Mouse (Mus musculus): ENCODE data around the gene Egflam. TPM values are rescaled to one million over a fixed set of nuclear protein-coding genes. Genes with fewer than 3 reads are reported as not detected.

Gene Egflam
- polyA plus RNA-seq, 1 experiment: 8.0 TPM

- DNase-seq (ENCODE audit: low read depth): peak; percentile 14
- no peak for TF ChIP-seq POLR2A (IDR thresholded peaks at IDR 0.05; ENCODE audit: borderline replicate concordance, extremely low read depth, insufficient read depth, insufficient read length, poor library complexity, severe bottlenecking)
- no peak for TF ChIP-seq CTCF (IDR thresholded peaks at IDR 0.05; ENCODE audit: borderline replicate concordance, extremely low read depth, insufficient read depth, insufficient read length)
Measured at GRCm38 (mm10) chr15:7289516-7289915, 108.7 kb downstream of the Egflam start.

DNA sequence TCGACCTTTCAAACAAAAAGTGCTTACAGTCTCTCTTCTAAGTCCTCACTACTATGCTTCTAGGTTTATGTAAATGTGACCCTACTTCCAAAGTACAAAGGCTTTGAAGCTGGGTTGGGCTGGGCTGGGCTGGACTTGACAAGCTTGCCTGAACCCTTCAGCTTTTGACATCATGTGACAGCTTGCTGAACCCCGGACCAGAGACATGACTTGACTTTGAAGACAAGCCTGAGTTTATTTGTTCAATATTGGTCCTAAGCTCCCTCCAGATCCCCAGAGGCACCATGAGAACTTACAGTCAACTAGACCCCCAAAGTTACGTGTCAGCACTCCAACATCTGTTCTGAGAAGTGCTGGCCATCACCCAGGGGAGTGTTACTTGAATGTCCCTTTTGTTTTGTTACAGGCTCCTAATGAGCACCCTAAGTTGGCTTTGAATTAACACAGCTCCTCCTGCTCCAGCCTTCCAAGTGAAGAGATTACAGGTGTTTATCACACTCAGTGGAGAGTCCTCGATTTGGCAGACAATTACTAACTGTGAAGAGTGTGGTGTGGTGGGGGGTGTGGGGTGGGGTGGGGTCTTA is 109.3 kb downstream of the Egflam start:
- peak; percentile 57 for DNase-seq (ENCODE audit: low read depth)
- no peak for TF ChIP-seq POLR2A (IDR thresholded peaks at IDR 0.05; ENCODE audit: borderline replicate concordance, extremely low read depth, insufficient read depth, insufficient read length, poor library complexity, severe bottlenecking)

GRCm38 (mm10) chr15:7287911-7288310 is 110.3 kb downstream of the Egflam start:
- no peak for TF ChIP-seq POLR2A (IDR thresholded peaks at IDR 0.05; ENCODE audit: borderline replicate concordance, extremely low read depth, insufficient read depth, insufficient read length, poor library complexity, severe bottlenecking)
- no peak for TF ChIP-seq CTCF (IDR thresholded peaks at IDR 0.05; ENCODE audit: borderline replicate concordance, extremely low read depth, insufficient read depth, insufficient read length)
- DNase-seq (ENCODE audit: low read depth): no peak

DNA sequence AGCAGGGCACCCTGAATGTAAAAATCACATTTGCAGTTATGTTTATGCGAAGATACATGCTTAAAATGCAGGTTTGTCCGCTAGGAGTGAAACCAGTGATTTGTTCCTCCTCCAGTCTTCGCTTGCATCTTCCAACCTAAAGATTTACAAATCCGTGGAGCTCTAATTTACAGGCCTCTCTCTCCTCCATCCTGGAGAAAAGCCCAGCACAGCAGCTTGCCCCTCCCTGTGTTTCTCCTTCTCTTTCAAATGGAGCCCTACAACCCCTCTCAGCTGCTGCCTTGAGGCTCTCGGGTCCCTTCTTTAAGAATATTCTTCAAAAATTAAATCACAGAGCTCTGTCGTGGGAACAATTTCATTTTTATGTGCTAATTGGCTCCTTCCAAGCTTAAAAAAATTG is 116.6 kb downstream of the Egflam start:
- peak; percentile 16 for DNase-seq (ENCODE audit: low read depth)
- no peak for TF ChIP-seq CTCF (IDR thresholded peaks at IDR 0.05; ENCODE audit: borderline replicate concordance, extremely low read depth, insufficient read depth, insufficient read length)
- TF ChIP-seq POLR2A (IDR thresholded peaks at IDR 0.05; ENCODE audit: borderline replicate concordance, extremely low read depth, insufficient read depth, insufficient read length, poor library complexity, severe bottlenecking): no peak

DNA sequence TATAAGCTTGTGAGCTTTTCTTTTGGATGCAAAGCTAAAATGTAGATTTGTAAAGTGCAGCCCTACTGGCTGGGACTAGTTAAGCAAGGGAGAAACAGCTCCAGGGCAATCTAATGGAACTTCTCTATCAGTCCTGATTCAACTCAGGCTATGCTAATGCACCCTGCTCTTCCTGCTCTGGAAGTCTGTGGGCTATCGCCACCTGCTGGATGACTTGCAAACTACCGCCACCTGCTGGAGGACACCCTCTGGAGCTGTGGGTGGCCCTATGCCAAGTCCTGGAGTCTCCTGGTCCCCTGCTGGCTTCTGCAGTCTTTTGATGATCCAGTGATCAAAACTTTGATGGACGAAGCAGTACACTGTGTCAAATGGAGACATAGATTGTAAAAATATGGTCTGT is 134.4 kb downstream of the Egflam start:
- TF ChIP-seq CTCF (IDR thresholded peaks at IDR 0.05; ENCODE audit: borderline replicate concordance, extremely low read depth, insufficient read depth, insufficient read length) (peak; percentile 79), POLR2A (IDR thresholded peaks at IDR 0.05; ENCODE audit: borderline replicate concordance, extremely low read depth, insufficient read depth, insufficient read length, poor library complexity, severe bottlenecking) (no peak)
- peak; percentile 86 for DNase-seq (ENCODE audit: low read depth)

DNA sequence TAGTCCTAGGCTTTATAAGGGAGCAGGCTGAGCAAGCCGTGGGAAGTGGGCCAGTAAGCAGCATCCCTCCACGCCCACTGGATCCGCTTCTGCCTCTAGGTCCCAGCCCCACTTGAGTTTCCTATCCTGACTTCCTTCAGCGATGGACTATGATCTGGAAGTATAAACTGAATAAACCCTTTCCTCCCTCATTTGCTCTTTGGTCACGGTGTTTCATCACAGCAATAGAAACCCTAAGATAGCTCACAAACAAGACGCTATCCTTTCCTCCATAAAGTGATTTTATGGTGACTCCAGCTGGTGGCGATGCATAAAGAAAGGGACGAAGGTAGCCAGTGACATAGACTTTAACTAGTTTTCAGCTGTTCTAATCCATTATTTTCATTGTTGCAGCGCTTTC is 134.9 kb downstream of the Egflam start:
- TF ChIP-seq CTCF (IDR thresholded peaks at IDR 0.05; ENCODE audit: borderline replicate concordance, extremely low read depth, insufficient read depth, insufficient read length): no peak
- no peak for TF ChIP-seq POLR2A (IDR thresholded peaks at IDR 0.05; ENCODE audit: borderline replicate concordance, extremely low read depth, insufficient read depth, insufficient read length, poor library complexity, severe bottlenecking)
- no peak for DNase-seq (ENCODE audit: low read depth)

- no peak for DNase-seq (ENCODE audit: low read depth)
- TF ChIP-seq POLR2A (IDR thresholded peaks at IDR 0.05; ENCODE audit: borderline replicate concordance, extremely low read depth, insufficient read depth, insufficient read length, poor library complexity, severe bottlenecking) (no peak), CTCF (IDR thresholded peaks at IDR 0.05; ENCODE audit: borderline replicate concordance, extremely low read depth, insufficient read depth, insufficient read length) (no peak)
Measured at GRCm38 (mm10) chr15:7261371-7261770, 136.8 kb downstream of the Egflam start.

GRCm38 (mm10) chr15:7256577-7256976 is 141.6 kb downstream of the Egflam start:
- DNase-seq (ENCODE audit: low read depth): no peak
- TF ChIP-seq POLR2A (IDR thresholded peaks at IDR 0.05; ENCODE audit: borderline replicate concordance, extremely low read depth, insufficient read depth, insufficient read length, poor library complexity, severe bottlenecking) (no peak), CTCF (IDR thresholded peaks at IDR 0.05; ENCODE audit: borderline replicate concordance, extremely low read depth, insufficient read depth, insufficient read length) (no peak)

GRCm38 (mm10) chr15:7253326-7253725 is 144.9 kb downstream of the Egflam start:
- TF ChIP-seq POLR2A (IDR thresholded peaks at IDR 0.05; ENCODE audit: borderline replicate concordance, extremely low read depth, insufficient read depth, insufficient read length, poor library complexity, severe bottlenecking) (no peak), CTCF (IDR thresholded peaks at IDR 0.05; ENCODE audit: borderline replicate concordance, extremely low read depth, insufficient read depth, insufficient read length) (no peak)
- DNase-seq (ENCODE audit: low read depth): no peak

DNA sequence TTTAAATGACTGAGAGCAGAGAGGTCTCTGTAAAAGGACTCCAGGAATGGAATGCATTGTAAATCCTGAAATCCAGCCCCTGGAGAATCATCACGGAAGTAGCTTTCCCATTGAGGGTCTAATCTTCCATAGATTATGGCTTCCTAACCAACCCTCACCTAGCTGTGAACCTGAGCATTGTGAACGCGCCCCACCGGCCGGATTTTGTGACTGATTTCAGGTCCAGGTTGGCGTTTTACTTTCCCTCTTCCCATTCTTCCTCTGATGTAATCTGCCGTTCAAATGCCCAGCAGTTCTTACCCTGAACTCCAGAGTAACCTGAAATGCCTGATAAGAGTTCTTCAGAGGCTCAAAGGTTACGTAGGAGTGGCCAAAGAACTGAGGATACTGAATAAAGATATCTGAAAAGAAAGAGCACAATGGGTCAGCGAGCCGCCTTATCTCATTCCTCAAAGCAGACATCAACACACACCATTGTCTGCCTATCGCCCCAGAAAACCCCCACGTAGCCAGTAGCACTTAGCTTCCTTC is 146.0 kb downstream of the Egflam start:
- no peak for DNase-seq (ENCODE audit: low read depth)
- TF ChIP-seq CTCF (IDR thresholded peaks at IDR 0.05; ENCODE audit: borderline replicate concordance, extremely low read depth, insufficient read depth, insufficient read length): no peak
- no peak for TF ChIP-seq POLR2A (IDR thresholded peaks at IDR 0.05; ENCODE audit: borderline replicate concordance, extremely low read depth, insufficient read depth, insufficient read length, poor library complexity, severe bottlenecking)

DNA sequence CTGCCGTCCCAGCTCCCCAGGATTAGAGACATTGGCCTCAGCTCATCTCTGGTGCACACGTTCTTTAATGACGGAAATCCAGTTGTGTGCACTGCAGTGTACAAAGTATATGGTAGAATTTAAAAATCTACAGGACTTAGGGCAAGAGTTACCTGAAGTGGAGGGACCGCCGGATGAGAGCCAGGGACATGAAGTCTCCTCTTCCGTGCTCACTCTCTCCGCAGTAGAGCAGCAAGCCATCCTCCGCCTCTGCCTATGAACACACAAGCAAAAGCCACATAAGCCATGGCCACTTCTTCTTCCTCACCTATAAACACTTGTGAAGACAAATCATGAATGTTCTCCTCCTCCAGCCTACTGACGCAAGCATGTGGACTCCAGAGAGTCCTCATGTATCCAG is 147.2 kb downstream of the Egflam start:
- TF ChIP-seq POLR2A (IDR thresholded peaks at IDR 0.05; ENCODE audit: borderline replicate concordance, extremely low read depth, insufficient read depth, insufficient read length, poor library complexity, severe bottlenecking) (no peak), CTCF (IDR thresholded peaks at IDR 0.05; ENCODE audit: borderline replicate concordance, extremely low read depth, insufficient read depth, insufficient read length) (no peak)
- no peak for DNase-seq (ENCODE audit: low read depth)

- TF ChIP-seq CTCF (IDR thresholded peaks at IDR 0.05; ENCODE audit: borderline replicate concordance, extremely low read depth, insufficient read depth, insufficient read length) (no peak), POLR2A (IDR thresholded peaks at IDR 0.05; ENCODE audit: borderline replicate concordance, extremely low read depth, insufficient read depth, insufficient read length, poor library complexity, severe bottlenecking) (no peak)
Measured at GRCm38 (mm10) chr15:7249216-7249615, 149.0 kb downstream of the Egflam start.

More at GRCm38 (mm10) chr15:7249216-7249615, 149.0 kb downstream of the Egflam start:
- peak; percentile 19 for DNase-seq (ENCODE audit: low read depth)

All from brain, embryonic 14.5 days (tissue).